Mouse (Mus musculus) naive thymus-derived CD4-positive, alpha-beta T cell, adult 5 months (primary cell): ENCODE results near the gene B4galnt1. TPM values are rescaled to one million over a fixed set of nuclear protein-coding genes. Genes with fewer than 3 reads are reported as not detected.

ENCODE experiments used
- polyA plus RNA-seq: library from polyadenylated mRNA; unstranded; fragments of 100-300 nt; shearing (Covaris generic); gene quantifications from one replicate; pipeline ENCODE4 v1.2.1, GENCODE M21; 2017

B4galnt1 gene
- polyA plus RNA-seq, result 512 TPM

GRCm38 (mm10) chr10:127164631-127165353 lies at the start of gene B4galnt1:
TSS of gene B4galnt1 (plus strand) at chr10:127165225.

GRCm38 (mm10) chr10:127121066-127121477 lies 44.0 kb upstream of the B4galnt1 start, which contains the start of gene Os9:
TSS of gene Os9 (minus strand) at chr10:127121131.

GRCm38 (mm10) chr10:127179871-127180694 lies 15.1 kb downstream of the B4galnt1 start, which contains the start of gene Slc26a10:
TSS of gene Slc26a10 (minus strand) at chr10:127180645.

GRCm38 (mm10) chr10:127189651-127190381 lies 24.8 kb downstream of the B4galnt1 start, which contains the start of gene Arhgef25:
TSS of gene Arhgef25 (minus strand) at chr10:127190083.

GRCm38 (mm10) chr10:127195328-127196129 lies 30.5 kb downstream of the B4galnt1 start, which contains the start of gene Dtx3:
TSS of gene Dtx3 (minus strand) at chr10:127195728.

GRCm38 (mm10) chr10:127211414-127211854 lies 46.4 kb downstream of the B4galnt1 start, which contains the start of gene Pip4k2c:
TSS of gene Pip4k2c (minus strand) at chr10:127211585.

Other genes with a start within 250 kb of the B4galnt1 start
- gene Ctdsp2, start 186.5 kb upstream of the B4galnt1 start, polyA plus RNA-seq, result 48.7 TPM
- 0.35 TPM for gene Avil, start 164.5 kb upstream of the B4galnt1 start, polyA plus RNA-seq
- gene Tsfm, start 134.4 kb upstream of the B4galnt1 start, polyA plus RNA-seq, result 20.8 TPM
- 25.5 TPM for gene Mettl1, start 123.8 kb upstream of the B4galnt1 start, polyA plus RNA-seq
- gene Eef1akmt3, start 123.7 kb upstream of the B4galnt1 start, polyA plus RNA-seq, result not detected
- gene Cyp27b1, start 117.0 kb upstream of the B4galnt1 start, polyA plus RNA-seq, result not detected
- 1.1 TPM for gene March9, start 105.0 kb upstream of the B4galnt1 start, polyA plus RNA-seq
- 124 TPM for gene Cdk4, start 101.7 kb upstream of the B4galnt1 start, polyA plus RNA-seq
- 25.6 TPM for gene Tspan31, start 95.0 kb upstream of the B4galnt1 start, polyA plus RNA-seq
- 18.8 TPM for gene Agap2, start 89.9 kb upstream of the B4galnt1 start, polyA plus RNA-seq
- gene Os9, start 44.1 kb upstream of the B4galnt1 start, polyA plus RNA-seq, result 122 TPM
- gene Slc26a10, start 15.4 kb downstream of the B4galnt1 start, polyA plus RNA-seq, result 7.0 TPM
- not detected for gene Arhgef25, start 24.9 kb downstream of the B4galnt1 start, polyA plus RNA-seq
- 49.2 TPM for gene Dtx3, start 30.5 kb downstream of the B4galnt1 start, polyA plus RNA-seq
- gene Pip4k2c, start 46.4 kb downstream of the B4galnt1 start, polyA plus RNA-seq, result 25.0 TPM
- gene Kif5a, start 98.1 kb downstream of the B4galnt1 start, polyA plus RNA-seq, result not detected
- 83.7 TPM for gene Dctn2, start 101.1 kb downstream of the B4galnt1 start, polyA plus RNA-seq
- gene Mbd6, start 123.8 kb downstream of the B4galnt1 start, polyA plus RNA-seq, result 8.6 TPM
- gene Mars, start 146.6 kb downstream of the B4galnt1 start, polyA plus RNA-seq, result 62.5 TPM
- gene Arhgap9, start 156.7 kb downstream of the B4galnt1 start, polyA plus RNA-seq, result 264 TPM
- 0.47 TPM for gene Gli1, start 176.7 kb downstream of the B4galnt1 start, polyA plus RNA-seq
- not detected for gene Inhbe, start 189.2 kb downstream of the B4galnt1 start, polyA plus RNA-seq
- not detected for gene Inhbc, start 205.2 kb downstream of the B4galnt1 start, polyA plus RNA-seq
- 33.6 TPM for gene R3hdm2, start 215.1 kb downstream of the B4galnt1 start, polyA plus RNA-seq